Mouse (Mus musculus) heart, adult 11 months (tissue): ENCODE measurements at regions not wholly inside any gene's neighbourhood (a gene's known extent, or its start where the extent isn't known, plus 50 kb on each side); places are given as distances from the start of the nearest gene placed in this dataset.

Experiments
- DNase-seq: peaks from one replicate; pipeline ENCODE4 v3.0.0; 2022

GRCm38 (mm10) chr4:12766763-12767162, 594.9 kb upstream of the Fam92a start:
- DNase-seq: no peak

GRCm38 (mm10) chr4:12750817-12751216, 579.0 kb upstream of the Fam92a start:
- no peak for DNase-seq

GRCm38 (mm10) chr4:12749874-12750273, 578.1 kb upstream of the Fam92a start:
- no peak for DNase-seq

GRCm38 (mm10) chr4:12743714-12744327, 572.0 kb upstream of the Fam92a start:
- DNase-seq: no peak

- no peak for DNase-seq
These were observed 564.6 kb upstream of the Fam92a start for GRCm38 (mm10) chr4:12736411-12736810.

- no peak for DNase-seq
These were observed 528.4 kb upstream of the Fam92a start for GRCm38 (mm10) chr4:12700189-12700588.

GRCm38 (mm10) chr4:12677814-12678213, 506.0 kb upstream of the Fam92a start:
- DNase-seq: no peak

GRCm38 (mm10) chr4:12671399-12671798, 499.6 kb upstream of the Fam92a start:
- no peak for DNase-seq

GRCm38 (mm10) chr4:12663176-12663575, 491.4 kb upstream of the Fam92a start:
- no peak for DNase-seq

GRCm38 (mm10) chr4:12662683-12663082, 490.9 kb upstream of the Fam92a start:
- DNase-seq: no peak

GRCm38 (mm10) chr4:12659084-12659483, 487.3 kb upstream of the Fam92a start:
- DNase-seq: no peak

- DNase-seq: no peak
These were observed 486.8 kb upstream of the Fam92a start for GRCm38 (mm10) chr4:12658594-12658993.

- no peak for DNase-seq
These were observed 486.0 kb upstream of the Fam92a start for GRCm38 (mm10) chr4:12657820-12658219.

- peak; percentile 91 for DNase-seq
These were observed 485.2 kb upstream of the Fam92a start for GRCm38 (mm10) chr4:12656924-12657603.

- DNase-seq: no peak
These were observed 483.8 kb upstream of the Fam92a start for GRCm38 (mm10) chr4:12655457-12656228.

- no peak for DNase-seq
These were observed 483.0 kb upstream of the Fam92a start for GRCm38 (mm10) chr4:12654568-12655456.

GRCm38 (mm10) chr4:12647732-12648131, 475.9 kb upstream of the Fam92a start:
- DNase-seq: no peak

- DNase-seq: no peak
These were observed 470.7 kb upstream of the Fam92a start for GRCm38 (mm10) chr4:12642525-12642928.

GRCm38 (mm10) chr4:12629375-12629821, 457.6 kb upstream of the Fam92a start:
- DNase-seq: no peak

- DNase-seq: no peak
These were observed 457.0 kb upstream of the Fam92a start for GRCm38 (mm10) chr4:12628702-12629374.

GRCm38 (mm10) chr4:12627158-12627871, 455.5 kb upstream of the Fam92a start:
- no peak for DNase-seq
